Mouse (Mus musculus): Measurements from ENCODE around the gene Cfi.

DNA sequence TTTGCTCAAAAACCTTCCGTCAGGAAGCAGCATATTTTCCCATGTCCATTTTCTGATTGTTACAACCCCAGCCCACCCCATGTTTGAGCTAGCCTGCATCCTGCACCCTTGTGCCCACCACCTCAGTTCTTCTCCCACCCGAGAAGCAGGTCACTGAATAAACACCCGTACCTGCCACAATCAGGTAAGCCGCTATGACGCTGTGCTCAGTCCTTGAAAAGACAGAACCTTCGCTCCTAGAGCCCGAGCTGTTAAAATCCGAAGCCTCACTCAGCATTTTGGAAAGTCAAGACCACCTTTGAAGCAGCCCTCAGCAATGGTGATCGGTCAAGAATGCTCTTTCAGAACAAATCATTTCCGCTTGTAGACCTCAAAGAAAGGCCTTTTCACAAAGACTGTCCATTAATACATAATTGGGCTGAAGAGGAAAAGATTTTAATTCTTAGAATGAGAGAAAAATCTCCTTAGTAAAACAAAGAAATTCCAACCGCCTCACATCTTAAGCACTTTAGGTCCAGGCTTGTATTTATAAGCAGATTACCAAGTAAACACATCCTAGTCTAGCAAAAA, 13.4 kb upstream of the Cfi start, which contains the start of gene Rrh:
- TF ChIP-seq CTCF (IDR thresholded peaks at IDR 0.05; ENCODE audit: control insufficient read depth, insufficient read depth, insufficient replicate concordance, low read depth, low read length): no peak
- no peak for TF ChIP-seq POLR2A (IDR thresholded peaks at IDR 0.05; ENCODE audit: control insufficient read depth, low read depth, low read length)
